Mouse (Mus musculus): ENCODE results near the gene Gata3. TPM values are rescaled to one million over a fixed set of nuclear protein-coding genes. Genes with fewer than 3 reads are reported as not detected.

Gata3 gene
- total and polyA plus RNA-seq, 3 experiments, result 0.08 to 0.63 (median 0.11) TPM

DNA sequence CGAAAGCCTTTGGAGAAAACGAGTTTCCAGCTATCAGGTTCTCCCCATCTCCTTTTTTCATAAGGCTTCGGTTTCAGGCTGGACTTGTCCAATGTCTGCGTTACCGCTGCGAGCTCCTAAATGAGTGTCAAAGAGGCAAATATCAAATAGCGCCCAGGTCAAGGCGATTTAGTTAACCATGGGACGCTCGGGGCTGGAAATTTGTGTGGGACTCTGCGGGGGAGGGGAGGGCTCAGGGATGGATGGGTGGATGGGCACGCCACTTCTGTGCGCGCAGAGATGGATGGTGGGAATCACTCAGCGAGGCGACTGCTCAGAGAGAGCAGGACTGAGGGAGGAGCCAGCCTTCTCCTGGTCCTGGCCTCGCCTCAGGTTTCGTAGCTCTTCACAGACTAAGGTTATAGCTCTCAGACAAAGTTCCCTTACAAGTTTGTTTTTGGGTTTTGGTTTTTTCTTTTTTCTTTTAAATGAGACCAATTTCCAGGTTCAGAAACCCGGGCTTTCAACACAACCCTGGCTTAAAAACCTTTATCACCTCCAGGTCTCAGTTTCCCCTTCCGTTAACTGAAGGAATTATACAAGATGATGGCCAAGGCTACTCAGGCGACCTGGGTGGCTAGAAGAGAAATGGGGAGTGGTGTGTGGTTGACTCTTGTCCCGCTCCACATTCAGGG, 6.4 kb upstream of the Gata3 start:
- Histone ChIP-seq H3K27ac (ENCODE audit: insufficient read depth, low read depth) (no peak overlapping the region), H3K4me2 (ENCODE audit: insufficient read depth, low read depth, poor library complexity, severe bottlenecking) (no peak overlapping the region), H3K9me3 (replicated peaks; ENCODE audit: low read length) (no peaks in the 10 kb centered on the region), H3K36me3 (replicated peaks in 1 of 2; ENCODE audit: control insufficient read depth in 1 of 2, insufficient read depth in 1 of 2, low read length in 1 of 2) (no peaks in the 10 kb centered on the region), H3K4me1 (ENCODE audit: control insufficient read depth in 1 of 2, insufficient read depth in 2 of 2) (peaks cover 3 to 5% of the 10 kb centered on the region in 2 experiments; a peak in 2 of 4 replicates), H3K79me2 (replicated peaks; ENCODE audit: control insufficient read depth, extremely low read depth, insufficient read depth, poor library complexity, severe bottlenecking) (no peaks in the 10 kb centered on the region), H3K9ac (ENCODE audit: insufficient read depth, low read depth) (no peak overlapping the region), H3K27me3 (replicated peaks) (no peaks in the 10 kb centered on the region), H3K4me3 (replicated peaks in 1 of 3; ENCODE audit: low read depth in 2 of 3, low read length in 2 of 3, poor library complexity in 1 of 3) (no peak overlapping the region)
- dilution Hi-C loops (cut with MboI; ENCODE audit: extremely low pct_ligation_motif_present, extremely low pct_unique_long_range_greater_than_20kb, low sequenced_read_pairs), result no loop called here
- TF ChIP-seq CTCF (conservative IDR thresholded peaks at IDR 0.05 in 1 of 2, IDR thresholded peaks at IDR 0.05 in 1 of 2; ENCODE audit: low read depth in 2 of 2, low read length in 2 of 2) (no peak), ETS1 (conservative IDR thresholded peaks at IDR 0.05; ENCODE audit: low read depth, low read length) (no peak), NELFE (IDR thresholded peaks at IDR 0.05; ENCODE audit: low read depth, low read length) (no peak), ZNF384 (IDR thresholded peaks at IDR 0.05; ENCODE audit: low read depth, low read length) (no peak), CHD1 (IDR thresholded peaks at IDR 0.05; ENCODE audit: low read depth, low read length) (no peak), GABPA (IDR thresholded peaks at IDR 0.05; ENCODE audit: insufficient replicate concordance, low read depth, low read length) (no peak)
- no peak for DNase-seq (ENCODE audit: extremely low read depth)
- in situ Hi-C loops (cut with MboI; ENCODE audit: low pct_ligation_motif_present, low pct_unique_long_range_greater_than_20kb, low sequenced_read_pairs), result loop anchor here (25.0 kb wide), 1 partner anchor 434 kb away; no protein-coding TSS in a partner anchor

DNA sequence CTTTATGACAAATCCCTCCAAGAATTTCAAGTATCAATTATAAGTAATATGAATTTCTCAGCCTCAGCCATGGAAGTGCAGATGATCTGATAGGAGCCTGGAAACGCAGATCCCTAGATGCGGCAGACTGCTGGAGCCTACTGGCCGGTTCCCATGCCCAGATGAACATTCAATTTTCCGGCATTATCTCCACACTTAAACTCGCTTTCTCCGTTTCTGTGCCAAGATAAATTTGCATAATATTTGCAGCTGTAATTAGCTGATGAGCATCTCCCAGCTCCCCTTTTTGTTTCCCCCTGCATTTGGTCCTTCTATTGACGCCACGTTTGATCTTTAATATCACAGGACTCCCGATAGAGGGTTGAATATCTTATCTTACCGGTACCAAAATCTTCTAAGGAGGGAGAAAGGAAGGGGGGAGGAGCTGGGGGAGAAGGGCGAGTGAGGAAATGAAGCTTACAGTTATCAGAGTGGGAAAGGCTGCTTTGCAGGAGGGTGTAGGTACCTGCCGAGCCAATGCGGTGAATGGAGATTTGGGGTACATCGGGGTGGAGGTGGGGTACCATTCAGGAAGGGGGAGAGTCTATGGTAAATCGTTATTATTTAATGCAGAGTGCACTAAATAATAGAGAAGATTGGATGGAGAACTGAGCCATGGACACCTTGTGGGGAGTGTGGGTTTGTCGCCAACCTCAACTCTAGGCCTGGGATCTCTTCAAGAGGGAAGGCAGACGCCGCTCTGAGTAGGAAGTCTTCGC, 5.2 kb upstream of the Gata3 start:
- H3K4me2 ChIP-seq (ENCODE audit: insufficient read depth, low read depth, poor library complexity, severe bottlenecking), result peak overlapping the region; percentile 81
- H3K36me3 ChIP-seq (replicated peaks in 1 of 2; ENCODE audit: control insufficient read depth in 1 of 2, insufficient read depth in 1 of 2, low read length in 1 of 2), result no peaks in the 10 kb centered on the region
- no peaks in the 10 kb centered on the region for H3K79me2 ChIP-seq (replicated peaks; ENCODE audit: control insufficient read depth, extremely low read depth, insufficient read depth, poor library complexity, severe bottlenecking)
- dilution Hi-C loops (cut with MboI; ENCODE audit: extremely low pct_ligation_motif_present, extremely low pct_unique_long_range_greater_than_20kb, low sequenced_read_pairs), result no loop called here
- no peak overlapping the region for H3K4me3 ChIP-seq (replicated peaks in 1 of 3; ENCODE audit: low read depth in 2 of 3, low read length in 2 of 3, poor library complexity in 1 of 3)
- no peaks in the 10 kb centered on the region for H3K9me3 ChIP-seq (replicated peaks; ENCODE audit: low read length)
- H3K9ac ChIP-seq (ENCODE audit: insufficient read depth, low read depth), result no peak overlapping the region
- H3K4me1 ChIP-seq (ENCODE audit: control insufficient read depth in 1 of 2, insufficient read depth in 2 of 2), result peaks cover 3 to 9% of the 10 kb centered on the region in 2 experiments; a peak in 2 of 4 replicates
- H3K27ac ChIP-seq (ENCODE audit: insufficient read depth, low read depth), result no peak overlapping the region
- no peaks in the 10 kb centered on the region for H3K27me3 ChIP-seq (replicated peaks)
- TF ChIP-seq POLR2AphosphoS2 (IDR thresholded peaks at IDR 0.05; ENCODE audit: low read depth, low read length) (no peak), GABPA (IDR thresholded peaks at IDR 0.05; ENCODE audit: insufficient replicate concordance, low read depth, low read length) (no peak), JUN (IDR thresholded peaks at IDR 0.05; ENCODE audit: insufficient read depth, low read depth, low read length) (no peak), BHLHE40 (IDR thresholded peaks at IDR 0.05; ENCODE audit: low read depth, low read length) (no peak), RCOR1 (conservative IDR thresholded peaks at IDR 0.05; ENCODE audit: low read depth, low read length) (no peak), MXI1 (IDR thresholded peaks at IDR 0.05; ENCODE audit: low read depth, low read length) (no peak), KAT2A (IDR thresholded peaks at IDR 0.05; ENCODE audit: insufficient replicate concordance, low read length) (no peak), TCF12 (IDR thresholded peaks at IDR 0.05; ENCODE audit: low read depth, low read length) (no peak), CHD1 (IDR thresholded peaks at IDR 0.05; ENCODE audit: low read depth, low read length) (no peak), USF2 (conservative IDR thresholded peaks at IDR 0.05; ENCODE audit: low read depth, low read length) (no peak), EP300 (IDR thresholded peaks at IDR 0.05; ENCODE audit: low read length) (no peak), NELFE (IDR thresholded peaks at IDR 0.05; ENCODE audit: low read depth, low read length) (no peak), ZNF384 (IDR thresholded peaks at IDR 0.05; ENCODE audit: low read depth, low read length) (no peak), ZC3H11A (IDR thresholded peaks at IDR 0.05; ENCODE audit: low read depth, low read length) (no peak), HCFC1 (IDR thresholded peaks at IDR 0.05; ENCODE audit: low read depth, low read length) (no peak), MAX (IDR thresholded peaks at IDR 0.05; ENCODE audit: low read length) (no peak), ETS1 (conservative IDR thresholded peaks at IDR 0.05; ENCODE audit: low read depth, low read length) (no peak)
- DNase-seq (ENCODE audit: extremely low read depth), result no peak
- in situ Hi-C loops (cut with MboI; ENCODE audit: low pct_ligation_motif_present, low pct_unique_long_range_greater_than_20kb, low sequenced_read_pairs), result loop anchor here (25.0 kb wide), 1 partner anchor 433 kb away; no protein-coding TSS in a partner anchor

All from CH12.LX (cell line).